8 mouse cellular contexts compared by ENCODE assay signal in the genomic region with DNA sequence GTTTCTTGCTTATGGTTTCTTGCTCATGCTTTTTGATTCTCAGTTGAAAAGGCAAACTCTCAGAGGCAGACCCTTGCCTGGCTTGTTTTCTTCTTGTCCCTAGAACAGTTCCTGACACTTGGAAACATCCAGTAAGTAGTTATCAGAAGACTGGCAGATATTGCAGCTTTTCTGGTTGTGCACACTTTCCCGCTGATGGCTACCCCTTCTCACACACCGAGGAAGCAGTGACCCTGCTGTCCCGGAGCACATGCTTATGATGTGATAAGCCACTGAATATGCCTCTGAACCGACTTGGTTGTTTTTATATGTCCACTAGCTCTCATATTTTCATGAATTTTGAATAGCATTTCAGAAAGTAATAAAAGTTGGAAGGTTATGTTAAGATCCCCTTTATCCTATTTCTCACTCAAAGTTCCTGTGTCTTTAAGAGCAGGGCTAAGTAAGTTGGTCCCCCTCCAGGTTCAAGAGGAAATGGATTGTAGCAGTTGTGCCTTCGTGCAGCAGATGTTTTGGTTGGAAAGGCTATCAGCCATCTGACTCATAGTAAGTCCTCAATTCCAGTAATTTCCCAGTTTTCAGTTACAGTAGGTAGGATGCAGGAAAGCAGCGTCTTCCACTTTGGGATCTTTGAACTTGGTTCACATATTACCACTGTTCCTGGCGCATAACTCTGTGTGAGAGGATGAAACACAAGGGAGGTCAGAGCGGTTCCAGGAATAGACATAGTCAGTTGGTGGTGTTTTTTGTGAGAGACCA.
DNase-seq lines count a peak whose midpoint lies in the region; ATAC-seq and TF ChIP-seq lines count a peak whose summit lies in the region.

No protein-coding gene starts in this region.

- no peak overlapping the region for H3K9ac ChIP-seq in heart, embryonic 15.5 days
- no peak overlapping the region for H3K9ac ChIP-seq in lung, postnatal 0 days (replicated peaks; ENCODE audit: low read depth)

- no peaks in the 10 kb centered on the region for H3K27me3 ChIP-seq in heart, embryonic 15.5 days
- H3K27me3 ChIP-seq in lung, postnatal 0 days (replicated peaks; ENCODE audit: insufficient read depth, low read length), result no peaks in the 10 kb centered on the region
- H3K27me3 ChIP-seq in cerebellum, adult 2 months (ENCODE audit: control insufficient read depth, insufficient read depth, low read length), result no peaks in the 10 kb centered on the region

- peaks cover 18% of the 10 kb centered on the region for H3K4me1 ChIP-seq in heart, embryonic 15.5 days (replicated peaks)
- no peaks in the 10 kb centered on the region for H3K4me1 ChIP-seq in lung, postnatal 0 days (ENCODE audit: insufficient read depth, low read depth, low read length)
- H3K4me1 ChIP-seq in cerebellum, adult 2 months (ENCODE audit: control insufficient read depth, insufficient read depth, low read length), result peaks cover 6% of the 10 kb centered on the region; the same call in 1 of the 2 replicates

- WGBS in heart, embryonic 15.5 days, result 32% methylated on average over 8 of the region's 8 CpGs
- whole genome bisulfite sequencing in lung, postnatal 0 days, result 47% methylated on average over 8 of the region's 8 CpGs
- WGBS in cerebellum, adult 2 months, result 70% methylated on average over 8 of the region's 8 CpGs

- H3K27ac ChIP-seq in heart, embryonic 15.5 days, result peak overlapping the region; percentile 70
- no peak overlapping the region for H3K27ac ChIP-seq in lung, postnatal 0 days (ENCODE audit: low read length)
- no peak overlapping the region for H3K27ac ChIP-seq in cerebellum, adult 2 months (ENCODE audit: insufficient read depth, low read length)

- TF ChIP-seq CTCF in lung, postnatal 0 days (IDR thresholded peaks at IDR 0.05), result no peak
- no peak for TF ChIP-seq CTCF in cerebellum, adult 2 months (IDR thresholded peaks at IDR 0.05; ENCODE audit: borderline replicate concordance, insufficient read depth, low read depth, low read length)

- H3K36me3 ChIP-seq in heart, embryonic 15.5 days, result no peaks in the 10 kb centered on the region
- no peaks in the 10 kb centered on the region for H3K36me3 ChIP-seq in lung, postnatal 0 days (ENCODE audit: insufficient read depth, low read length)

- no peak for TF ChIP-seq POLR2A in cerebellum, adult 2 months (IDR thresholded peaks at IDR 0.05; ENCODE audit: borderline replicate concordance, insufficient read depth, low read length)

- peak; percentile 68 for DNase-seq in gastrocnemius, adult 18-20 months (ENCODE audit: low spot score)
- no peak for DNase-seq in gastrocnemius, postnatal 36 days
- DNase-seq in adipocyte (ENCODE audit: low spot score), result peak; percentile 78
- DNase-seq in lung, postnatal 0 days (ENCODE audit: low spot score), result peak; percentile 66
- DNase-seq in left cerebral cortex, postnatal 4 days, result no peak
- DNase-seq in cerebellum, adult 2 months, result no peak
- no peak for DNase-seq in ovary, postnatal 14 days (ENCODE audit: low spot score)

- peak; percentile 67 for ATAC-seq in heart, embryonic 15.5 days (replicated peaks; ENCODE audit: insufficient number of reproducible peaks, insufficient read depth, low FRiP score, low read depth)
- ATAC-seq in lung, postnatal 0 days, result peak; percentile 28; the same call in 1 of the 2 replicates

- H3K4me2 ChIP-seq in heart, embryonic 15.5 days, result peak overlapping the region; percentile 15
- H3K4me2 ChIP-seq in lung, postnatal 0 days (replicated peaks; ENCODE audit: low read depth, low read length), result no peak overlapping the region

- H3K4me3 ChIP-seq in heart, embryonic 15.5 days, result no peak overlapping the region
- no peak overlapping the region for H3K4me3 ChIP-seq in lung, postnatal 0 days (ENCODE audit: low read depth, low read length)
- no peak overlapping the region for H3K4me3 ChIP-seq in cerebellum, adult 2 months (replicated peaks; ENCODE audit: insufficient read depth, low read depth, low read length)

- TF ChIP-seq EP300 in lung, postnatal 0 days (IDR thresholded peaks at IDR 0.05), result 0 out of 2 replicates have a peak, but pooled peaks have one; percentile 41

- intact Hi-C loops in gastrocnemius, postnatal 36 days (cut with DNase I), result no loop called here
- intact Hi-C loops in left cerebral cortex, postnatal 4 days (cut with DNase I), result no loop called here

- no peaks in the 10 kb centered on the region for H3K9me3 ChIP-seq in heart, embryonic 15.5 days (replicated peaks)
- H3K9me3 ChIP-seq in lung, postnatal 0 days (ENCODE audit: low read length), result no peaks in the 10 kb centered on the region

Comparison
In these comparisons a context has a peak if more than half of its experiments do, and no peak if none do; other contexts are left out.
1. DNase-seq: peak in gastrocnemius, adult 18-20 months (single experiment), adipocyte (single experiment) and lung, postnatal 0 days (single experiment); none in gastrocnemius, postnatal 36 days (0 of 2), left cerebral cortex, postnatal 4 days (single experiment), cerebellum, adult 2 months (0 of 2) and ovary, postnatal 14 days (single experiment).